ENCODE assay signal across 11 mouse cellular contexts in genomic region chr13:103612720-103613332, GRCm38 (mm10).
DNase-seq lines count a peak whose midpoint lies in the region; ATAC-seq and TF ChIP-seq lines count a peak whose summit lies in the region.
"Had no signal": no experiment of that assay in that cellular context is flagged by ENCODE, and none has a peak within 500 bp of the region (broad histone marks: within the 10 kb centered on the region; RNA-seq: fewer than 3 reads in every experiment).

No protein-coding gene starts in this region.

- DNase-seq in hindbrain, embryonic 11.5 days (ENCODE audit: low spot score): no peak
- DNase-seq in embryo, embryonic 11.5 days (ENCODE audit: low read depth, low spot score): peak; percentile 9
- peak; percentile 14 for DNase-seq in forelimb bud, embryonic 11.5 days (ENCODE audit: low read depth, low spot score)
- no peak for DNase-seq in midbrain, postnatal 0 days (ENCODE audit: low spot score)
- DNase-seq in cerebellum, adult 18-20 months: no peak
- DNase-seq in kidney, adult 18-20 months: no peak
- DNase-seq: gastrocnemius, postnatal 10 days; thymus, adult 2 months had no signal

- no peaks in the 10 kb centered on the region for H3K9me3 ChIP-seq in hindbrain, embryonic 13.5 days
- no peaks in the 10 kb centered on the region for H3K9me3 ChIP-seq in hindbrain, embryonic 11.5 days (ENCODE audit: control insufficient read depth, low read length)
- H3K9me3 ChIP-seq in midbrain, postnatal 0 days (ENCODE audit: low read length): no peaks in the 10 kb centered on the region
- H3K9me3 ChIP-seq: neural tube, embryonic 13.5 days had no signal

- no peak overlapping the region; the same call in 1 of the 2 replicates for H3K4me2 ChIP-seq in hindbrain, embryonic 13.5 days
- H3K4me2 ChIP-seq in hindbrain, embryonic 11.5 days (replicated peaks; ENCODE audit: low read depth, low read length): no peak overlapping the region
- H3K4me2 ChIP-seq in midbrain, postnatal 0 days (ENCODE audit: low read depth, low read length, poor library complexity, severe bottlenecking): peak overlapping the region; percentile 22; the same call in 1 of the 2 replicates
- H3K4me2 ChIP-seq: neural tube, embryonic 13.5 days had no signal

- peak overlapping the region; percentile 40 for H3K27ac ChIP-seq in hindbrain, embryonic 13.5 days
- H3K27ac ChIP-seq in hindbrain, embryonic 11.5 days (ENCODE audit: low read depth, low read length): no peak overlapping the region
- H3K27ac ChIP-seq in midbrain, postnatal 0 days (ENCODE audit: low read depth, low read length): peak overlapping the region; percentile 38; the same call in 1 of the 2 replicates
- H3K27ac ChIP-seq: neural tube, embryonic 13.5 days had no signal

- no peaks in the 10 kb centered on the region for H3K36me3 ChIP-seq in hindbrain, embryonic 13.5 days
- no peaks in the 10 kb centered on the region for H3K36me3 ChIP-seq in hindbrain, embryonic 11.5 days (ENCODE audit: control insufficient read depth, insufficient read depth, low read length)
- no peaks in the 10 kb centered on the region for H3K36me3 ChIP-seq in midbrain, postnatal 0 days (ENCODE audit: insufficient read depth, low read length)
- H3K36me3 ChIP-seq: neural tube, embryonic 13.5 days had no signal

- H3K9ac ChIP-seq in hindbrain, embryonic 13.5 days: 0 out of 2 replicates have a peak overlapping the region, but pooled peaks have one; percentile 36
- H3K9ac ChIP-seq in hindbrain, embryonic 11.5 days (ENCODE audit: low read depth, low read length): no peak overlapping the region
- H3K9ac ChIP-seq in midbrain, postnatal 0 days (replicated peaks; ENCODE audit: low read length, poor library complexity, severe bottlenecking): no peak overlapping the region; the same call in 1 of the 2 replicates
- H3K9ac ChIP-seq: neural tube, embryonic 13.5 days had no signal

- WGBS in hindbrain, embryonic 13.5 days: 71% methylated on average over 11 of the region's 11 CpGs
- WGBS in hindbrain, embryonic 11.5 days: 59% methylated on average over 11 of the region's 11 CpGs
- WGBS in midbrain, postnatal 0 days: 40% methylated on average over 11 of the region's 11 CpGs

- no peak for TF ChIP-seq CTCF in midbrain, postnatal 0 days (IDR thresholded peaks at IDR 0.05)

- peaks cover 13% of the 10 kb centered on the region for H3K4me1 ChIP-seq in hindbrain, embryonic 13.5 days (replicated peaks)
- H3K4me1 ChIP-seq in hindbrain, embryonic 11.5 days (replicated peaks; ENCODE audit: control insufficient read depth, insufficient read depth, low read length): no peaks in the 10 kb centered on the region
- peaks cover 3% of the 10 kb centered on the region for H3K4me1 ChIP-seq in midbrain, postnatal 0 days (ENCODE audit: insufficient read depth, low read length)

- no peak overlapping the region for H3K4me3 ChIP-seq in hindbrain, embryonic 13.5 days
- H3K4me3 ChIP-seq in hindbrain, embryonic 11.5 days (ENCODE audit: low read depth, low read length): no peak overlapping the region
- H3K4me3 ChIP-seq in midbrain, postnatal 0 days (ENCODE audit: low read depth, low read length): no peak overlapping the region
- H3K4me3 ChIP-seq: neural tube, embryonic 13.5 days had no signal

- no peak for ATAC-seq in hindbrain, embryonic 13.5 days (ENCODE audit: low FRiP score)
- ATAC-seq in hindbrain, embryonic 11.5 days (ENCODE audit: low FRiP score): no peak
- ATAC-seq in midbrain, postnatal 0 days (ENCODE audit: low FRiP score): no peak
- ATAC-seq: activated CD4-positive, CD25-positive, alpha-beta regulatory T cell, adult 4 months had no signal

- H3K27me3 ChIP-seq in hindbrain, embryonic 13.5 days: no peaks in the 10 kb centered on the region
- no peaks in the 10 kb centered on the region for H3K27me3 ChIP-seq in hindbrain, embryonic 11.5 days (ENCODE audit: control insufficient read depth, insufficient read depth, low read length)
- H3K27me3 ChIP-seq in midbrain, postnatal 0 days (ENCODE audit: insufficient read depth, low read length): no peaks in the 10 kb centered on the region
- H3K27me3 ChIP-seq: neural tube, embryonic 13.5 days had no signal

Comparison
In these comparisons a context has a peak if more than half of its experiments do, and no peak if none do; other contexts are left out.
1. DNase-seq: peak in embryo, embryonic 11.5 days (single experiment) and forelimb bud, embryonic 11.5 days (single experiment); none in hindbrain, embryonic 11.5 days (single experiment), midbrain, postnatal 0 days (single experiment), cerebellum, adult 18-20 months (0 of 2) and kidney, adult 18-20 months (single experiment).